ENCODE assay signal across 8 mouse cellular contexts in genomic region chr13:106936256-106937137, GRCm38 (mm10). TPM values are rescaled to one million over a fixed set of nuclear protein-coding genes. Genes with fewer than 3 reads are reported as not detected.
DNase-seq lines count a peak whose midpoint lies in the region; ATAC-seq lines count a peak whose summit lies in the region.

Ipo11 (minus strand) TSS chr13:106936958.

- no peaks in the 10 kb centered on the region for H3K9me3 ChIP-seq in hindbrain, embryonic 12.5 days (replicated peaks)

- WGBS in hindbrain, embryonic 12.5 days = under 1% methylated on average over 84 of the region's 84 CpGs

- H3K4me3 ChIP-seq in hindbrain, embryonic 12.5 days = peak within 1 kb of the TSS; percentile 98

- H3K4me1 ChIP-seq in hindbrain, embryonic 12.5 days = peaks cover 7% of the 10 kb centered on the region

- H3K36me3 ChIP-seq in hindbrain, embryonic 12.5 days = no peaks in the 10 kb centered on the region

- peak within 1 kb of the TSS; percentile 84 for H3K9ac ChIP-seq in hindbrain, embryonic 12.5 days

- H3K4me2 ChIP-seq in hindbrain, embryonic 12.5 days (replicated peaks) = peak within 1 kb of the TSS; percentile 67

- H3K27me3 ChIP-seq in hindbrain, embryonic 12.5 days = no peaks in the 10 kb centered on the region

- peak; percentile 98 for ATAC-seq in hindbrain, embryonic 12.5 days (ENCODE audit: low FRiP score)

- DNase-seq in NIH3T3 (ENCODE audit: low read depth) = peak; percentile 96
- DNase-seq in cerebellum, postnatal 10 days = peak; percentile 98
- DNase-seq in frontal cortex, postnatal 10 days (ENCODE audit: low spot score in 2 of 2) = peak; percentile 88 to 91
- DNase-seq in layer of hippocampus, postnatal 14 days (ENCODE audit: low spot score in 2 of 2) = peak; percentile 85 to 94
- peak; percentile 92 for DNase-seq in lung, postnatal 14 days
- DNase-seq in retina, adult 2 months (ENCODE audit: low read depth, low spot score) = peak; percentile 92
- peak; percentile 82 to 87 for DNase-seq in thymus, postnatal 36 days

- H3K27ac ChIP-seq in hindbrain, embryonic 12.5 days = peak within 1 kb of the TSS; percentile 82

RNA-seq across cellular contexts. Expression of gene Ipo11, which starts in this region (rescaled TPM):
- polyA plus RNA-seq in hindbrain, embryonic 12.5 days (2016; fragmentation: Nextera tagmentation; extraction: Ambion mirVana) = 57.3 and 57.4 TPM in 2 replicates
- 10 to 100 TPM; 57.5 to 58.6 TPM for total RNA-seq in layer of hippocampus, postnatal 14 days (2021)

Comparison
In these comparisons a context has a peak if more than half of its experiments do, and no peak if none do; other contexts are left out.
1. Peak in every context shown above with its lines: DNase-seq, ATAC-seq, H3K4me3 ChIP-seq and H3K27ac ChIP-seq.